Mouse (Mus musculus) retina, embryonic 14.5 days (tissue): Measurements from ENCODE around the gene Necab2.

ENCODE experiments used
- DNase-seq: peaks from one replicate; pipeline ENCODE4 v3.0.0-alpha.2; 2015; ENCODE audit warnings: low spot score

Gene Necab2

GRCm38 (mm10) chr8:119452919-119453318 is 6.4 kb downstream of the Necab2 start:
- no peak for DNase-seq

- no peak for DNase-seq
Observed at GRCm38 (mm10) chr8:119456045-119456444, 9.5 kb downstream of the Necab2 start.

GRCm38 (mm10) chr8:119459724-119460123 is 13.2 kb downstream of the Necab2 start:
- no peak for DNase-seq

GRCm38 (mm10) chr8:119461356-119461755 is 14.8 kb downstream of the Necab2 start:
- DNase-seq = no peak

- peak; percentile 28 for DNase-seq
Observed at GRCm38 (mm10) chr8:119463709-119464108, 17.2 kb downstream of the Necab2 start.

GRCm38 (mm10) chr8:119466105-119466504 is 19.6 kb downstream of the Necab2 start:
- DNase-seq = peak; percentile 55

GRCm38 (mm10) chr8:119466794-119467193 is 20.3 kb downstream of the Necab2 start:
- DNase-seq = no peak

- DNase-seq = no peak
Observed at GRCm38 (mm10) chr8:119468091-119468490, 21.6 kb downstream of the Necab2 start.

GRCm38 (mm10) chr8:119478684-119479083 is 32.2 kb downstream of the Necab2 start:
- no peak for DNase-seq

- DNase-seq = no peak
Observed at GRCm38 (mm10) chr8:119484145-119484896, 37.8 kb downstream of the Necab2 start.

- DNase-seq = no peak
Observed at GRCm38 (mm10) chr8:119487093-119487492, 40.6 kb downstream of the Necab2 start.

- peak; percentile 49 for DNase-seq
Observed at GRCm38 (mm10) chr8:119496848-119497247, 50.3 kb downstream of the Necab2 start.

GRCm38 (mm10) chr8:119499836-119500235 is 53.3 kb downstream of the Necab2 start:
- no peak for DNase-seq

GRCm38 (mm10) chr8:119501598-119501997 is 55.1 kb downstream of the Necab2 start, which contains the start of gene Slc38a8:
Gene Slc38a8, minus strand, starts transcription at chr8:119501698.
- no peak for DNase-seq

- no peak for DNase-seq
Observed at GRCm38 (mm10) chr8:119502111-119502510, 55.6 kb downstream of the Necab2 start.

- DNase-seq = peak; percentile 79
Observed at GRCm38 (mm10) chr8:119503191-119503767, 56.8 kb downstream of the Necab2 start.

GRCm38 (mm10) chr8:119505488-119505887 is 59.0 kb downstream of the Necab2 start:
- no peak for DNase-seq

- DNase-seq = no peak
Observed at GRCm38 (mm10) chr8:119506106-119506505, 59.6 kb downstream of the Necab2 start.

GRCm38 (mm10) chr8:119510471-119510870 is 64.0 kb downstream of the Necab2 start:
- DNase-seq = no peak

GRCm38 (mm10) chr8:119511722-119512121 is 65.2 kb downstream of the Necab2 start:
- no peak for DNase-seq

- DNase-seq = no peak
Observed at GRCm38 (mm10) chr8:119513405-119513804, 66.9 kb downstream of the Necab2 start.

GRCm38 (mm10) chr8:119514940-119515339 is 68.4 kb downstream of the Necab2 start:
- no peak for DNase-seq

GRCm38 (mm10) chr8:119515767-119516166 is 69.2 kb downstream of the Necab2 start:
- DNase-seq = no peak

GRCm38 (mm10) chr8:119516674-119517073 is 70.2 kb downstream of the Necab2 start:
- no peak for DNase-seq
